Mouse (Mus musculus): ENCODE measurements around the gene Neurod4.

- no peak for TF ChIP-seq CTCF (IDR thresholded peaks at IDR 0.05; ENCODE audit: low read depth)
- TF ChIP-seq EP300 (optimal IDR thresholded peaks at IDR 0.05), result no peak
Measured at GRCm38 (mm10) chr10:130244271-130244670, 35.8 kb downstream of the Neurod4 start.
